Mouse (Mus musculus) layer of hippocampus, adult 8-10 months (tissue): ENCODE measurements around the gene Ttc7b. TPM values are rescaled to one million over a fixed set of nuclear protein-coding genes. Genes with fewer than 3 reads are reported as not detected.
A peak's percentile ranks its signal among the peaks of the same experiment; 100 is the strongest.

Source experiments
- DNase-seq, 2 experiments: peaks; one replicate each; pipeline ENCODE4 v3.0.0; 2022; ENCODE audit warnings: low spot score in 2 of 2
- total RNA-seq, 4 experiments: library from RNA; stranded (reverse); gene quantifications; 2 replicates each; pipeline ENCODE4 v1.2.4; 2022

Gene Ttc7b
- total RNA-seq, 4 experiments from 2014 or later = 160 to 184 (median 174) TPM

DNA sequence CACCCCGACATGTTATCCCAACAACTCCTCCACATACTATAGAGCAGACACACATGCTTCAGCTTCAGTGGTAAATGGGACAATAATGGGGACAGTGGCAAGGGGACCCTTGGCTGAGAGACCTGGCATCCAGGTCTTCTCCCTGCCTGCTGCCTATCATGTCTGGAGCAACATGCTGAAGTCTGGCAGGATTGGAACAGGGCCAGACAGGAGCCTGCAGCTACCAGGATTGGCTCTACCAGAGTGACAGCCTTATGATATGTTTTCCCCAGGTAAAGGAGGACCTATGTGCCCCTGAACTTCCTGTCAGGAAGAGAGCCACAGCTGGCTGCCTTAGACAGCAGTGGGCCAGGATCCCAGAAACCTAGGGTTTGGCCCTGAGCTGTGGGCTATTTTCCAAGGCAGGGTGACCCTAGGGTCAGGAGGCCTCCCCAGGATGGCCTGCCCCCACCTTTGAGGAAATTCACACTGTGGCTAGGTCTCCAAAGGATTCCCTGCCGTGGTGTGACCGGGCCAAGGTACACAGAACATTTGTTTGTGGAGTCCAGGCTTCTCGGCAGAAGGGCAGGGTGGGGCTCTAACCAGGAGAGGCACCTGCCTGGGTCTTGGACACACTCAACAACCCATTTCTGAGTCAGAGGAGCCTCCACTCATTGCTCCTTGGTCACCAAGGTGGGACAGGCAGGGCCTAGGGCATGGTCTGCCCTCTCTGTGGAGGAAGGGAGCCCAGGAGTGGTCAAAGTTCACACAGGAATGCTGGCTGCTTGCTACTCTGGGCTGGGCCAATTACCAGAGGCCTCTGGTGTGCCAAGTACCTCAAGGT, 239.4 kb downstream of the Ttc7b start:
- DNase-seq = no peak

DNA sequence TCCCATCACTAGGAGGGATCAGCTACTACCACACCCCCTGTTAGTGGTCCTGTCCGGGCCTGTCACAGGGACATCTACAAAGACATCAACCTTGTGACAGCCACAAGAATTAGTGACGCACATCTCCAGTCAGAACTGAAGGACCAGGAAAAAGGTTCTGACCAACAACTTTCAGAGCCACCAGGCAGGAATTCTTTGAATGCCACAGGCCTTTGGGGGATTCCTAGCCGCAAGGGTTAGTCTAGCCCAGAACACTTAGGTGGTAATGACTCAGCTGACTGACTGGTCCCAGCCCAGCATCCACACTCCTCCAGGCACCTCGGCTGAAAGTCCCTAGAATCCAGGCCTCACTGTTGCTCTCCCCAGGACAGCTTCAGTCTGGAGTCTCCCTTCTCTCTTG, 240.7 kb downstream of the Ttc7b start:
- DNase-seq = no peak

- DNase-seq = no peak
Observed at GRCm38 (mm10) chr12:100278358-100278757, 242.3 kb downstream of the Ttc7b start.

DNA sequence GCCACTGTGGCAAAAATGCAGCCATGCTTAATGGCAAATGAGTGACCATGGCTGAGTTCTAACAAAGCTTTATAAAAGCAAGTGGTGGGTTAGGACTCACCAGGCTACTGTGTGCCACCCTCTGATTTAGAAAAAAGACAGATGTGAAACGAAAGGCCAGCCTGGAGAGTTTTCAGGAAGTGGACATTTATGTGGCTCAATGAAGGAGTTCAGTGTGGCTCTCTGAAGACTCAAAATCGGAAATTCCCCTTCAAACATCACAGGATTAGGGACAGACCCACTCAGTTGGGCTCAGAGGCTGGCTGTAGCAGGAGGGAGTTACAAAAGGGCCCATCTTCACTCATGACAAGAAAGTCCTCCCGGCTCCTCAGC, 243.1 kb downstream of the Ttc7b start:
- DNase-seq = no peak

- DNase-seq = peak in 1 of 2 experiments; percentile 71
Observed at GRCm38 (mm10) chr12:100276607-100277533, 243.8 kb downstream of the Ttc7b start.

DNA sequence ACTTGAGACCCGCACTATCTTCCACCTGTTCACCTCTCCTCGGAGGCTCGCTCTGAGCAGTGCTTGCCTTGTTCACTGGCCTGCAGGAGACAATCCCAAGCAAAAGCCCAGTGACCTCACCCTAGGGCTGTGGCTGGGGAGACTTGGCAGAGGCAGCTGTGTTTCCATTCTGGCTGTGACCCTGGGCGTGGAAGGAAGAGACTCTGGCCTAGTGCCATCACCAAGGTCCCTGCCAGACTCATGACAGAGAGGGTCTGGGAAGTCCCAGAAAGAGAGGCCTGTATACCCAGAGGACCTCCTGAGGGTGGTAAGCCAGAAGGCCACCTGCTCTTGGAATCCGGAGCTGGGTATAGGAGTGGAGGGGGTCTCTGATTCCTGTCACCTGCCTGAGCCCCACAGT, 244.8 kb downstream of the Ttc7b start:
- DNase-seq = no peak

DNA sequence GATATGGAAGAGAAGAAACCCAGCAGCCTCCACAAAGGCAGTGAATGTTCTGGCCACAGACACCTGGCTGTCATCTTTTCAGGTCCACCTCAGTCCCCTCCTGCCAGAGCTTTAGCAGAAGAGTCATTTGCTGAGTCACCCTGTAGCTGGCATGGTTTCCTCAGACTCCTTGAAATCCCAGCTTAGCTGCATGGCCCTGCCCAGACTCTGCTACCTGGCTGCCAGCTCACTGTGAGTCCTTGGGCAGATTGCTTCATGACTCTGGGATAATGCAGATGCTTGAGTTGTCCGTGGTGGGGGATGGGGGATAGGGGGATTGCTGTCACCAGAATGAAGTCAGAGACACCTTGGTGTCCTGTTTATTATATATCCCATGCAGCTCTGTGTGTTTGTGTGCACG, 247.6 kb downstream of the Ttc7b start:
- no peak for DNase-seq

DNA sequence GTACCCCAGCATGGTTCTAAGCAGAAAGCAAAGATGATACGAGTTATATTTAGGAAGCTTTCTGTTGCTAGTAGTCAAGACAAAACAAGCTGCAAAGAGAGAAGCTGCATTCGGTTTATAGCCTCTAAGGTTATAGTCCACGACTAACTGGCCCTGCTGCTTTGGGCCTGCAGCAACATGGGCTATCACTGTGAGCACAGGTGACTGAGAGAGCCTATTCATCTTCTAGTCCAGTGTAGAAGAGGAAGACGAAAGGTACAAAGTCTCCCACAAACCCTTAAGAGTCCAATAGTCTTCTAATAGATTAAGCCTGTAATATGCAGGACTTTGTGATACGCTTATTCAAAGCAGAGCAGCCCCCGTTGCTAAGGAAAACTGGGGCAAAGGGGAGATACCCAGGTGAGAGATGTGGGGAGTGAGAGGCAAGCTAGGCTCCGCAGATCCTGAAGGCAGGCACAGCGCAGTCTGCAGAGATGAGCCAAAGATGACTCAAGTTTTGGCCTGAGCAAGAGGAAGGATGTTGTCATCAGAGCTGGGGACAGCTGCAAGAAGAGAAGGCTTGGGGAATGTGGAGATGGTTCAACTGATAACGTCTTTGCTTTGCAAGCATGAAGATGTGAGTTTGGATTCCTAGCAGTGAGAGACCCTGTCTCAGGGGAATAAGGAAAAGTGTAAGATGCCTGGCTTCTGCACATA, 250.5 kb downstream of the Ttc7b start:
- no peak for DNase-seq

GRCm38 (mm10) chr12:100268011-100268410, 252.6 kb downstream of the Ttc7b start:
- no peak for DNase-seq

DNA sequence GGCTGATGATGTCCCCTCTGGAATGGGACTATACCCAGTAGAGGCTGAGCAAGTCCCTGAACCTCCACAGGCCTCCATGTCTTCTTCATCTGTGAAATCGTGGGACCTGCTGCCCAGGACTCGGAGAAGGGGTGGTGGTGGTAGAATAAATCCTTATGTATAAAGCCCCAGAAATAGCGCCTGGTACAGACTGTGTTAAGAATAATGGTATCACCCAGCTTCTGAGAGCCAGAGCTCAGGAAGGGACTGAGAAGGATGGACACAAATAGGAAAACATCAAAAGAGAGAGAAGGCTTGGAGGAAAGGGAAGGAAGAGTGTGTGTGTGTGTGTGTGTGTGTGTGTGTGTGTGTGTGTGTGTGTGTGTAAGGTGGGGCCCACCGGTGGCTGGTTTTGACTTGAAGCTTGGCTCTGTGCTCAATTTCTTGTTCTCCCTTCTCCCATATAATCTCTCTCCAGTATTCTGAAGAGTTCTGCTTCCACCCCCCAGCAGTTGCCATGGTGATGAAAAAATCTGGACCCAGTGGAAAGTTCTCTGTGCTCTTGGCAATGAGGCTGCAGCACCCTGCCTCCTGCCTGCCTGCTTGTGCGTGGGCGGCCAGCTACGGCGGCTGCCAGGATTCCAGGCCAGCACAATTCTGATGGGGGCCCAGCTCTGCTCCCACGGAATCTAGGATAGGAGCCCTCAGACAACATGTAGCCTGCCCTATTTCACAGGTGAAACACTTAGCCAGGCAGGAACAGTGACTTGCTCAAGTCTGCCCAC, 254.9 kb downstream of the Ttc7b start:
- DNase-seq = peak; percentile 96 to 97

GRCm38 (mm10) chr12:100264941-100265340, 255.7 kb downstream of the Ttc7b start:
- no peak for DNase-seq

GRCm38 (mm10) chr12:100262846-100263245, 257.8 kb downstream of the Ttc7b start:
- DNase-seq = no peak

DNA sequence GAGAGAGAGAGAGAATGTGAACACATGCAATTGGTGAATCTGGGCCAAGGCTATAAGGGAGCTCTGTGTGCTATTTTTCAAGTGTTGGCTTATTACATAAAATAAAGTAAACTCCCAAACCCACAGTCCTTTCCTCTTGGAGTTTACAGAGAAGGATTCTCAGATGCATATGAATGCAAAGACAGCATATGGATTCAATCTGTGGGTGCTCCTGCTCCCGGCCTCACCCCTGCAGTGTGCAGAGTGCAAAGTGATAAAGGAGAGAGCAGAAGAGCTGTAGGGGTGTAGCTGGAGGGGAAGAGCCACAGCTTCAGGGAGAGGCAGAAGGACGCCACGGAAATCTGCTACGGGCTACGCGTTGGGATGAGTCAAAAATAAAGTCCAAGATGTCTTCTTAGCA, 258.9 kb downstream of the Ttc7b start:
- no peak for DNase-seq

- no peak for DNase-seq
Observed at GRCm38 (mm10) chr12:100260151-100260550, 260.5 kb downstream of the Ttc7b start.

DNA sequence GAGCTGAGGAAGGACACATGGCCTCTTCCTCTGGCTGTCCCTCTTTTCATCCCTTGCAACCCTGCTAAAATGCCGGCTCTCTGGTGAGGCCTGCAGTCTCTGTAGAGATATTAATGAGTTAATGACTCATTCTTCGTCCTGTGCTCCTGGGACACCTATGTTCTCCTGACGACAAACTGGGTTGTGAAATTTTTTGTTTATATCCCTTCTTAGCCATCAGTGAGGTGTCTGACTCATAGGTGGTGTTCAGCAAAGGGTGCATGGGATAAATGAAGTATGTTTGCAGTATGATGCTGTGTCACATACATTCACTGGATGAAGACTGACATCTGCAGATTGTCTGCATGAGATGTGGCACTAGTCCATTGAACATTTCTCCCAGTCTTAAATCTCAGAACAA, 262.8 kb downstream of the Ttc7b start:
- DNase-seq = no peak

GRCm38 (mm10) chr12:100255441-100255949, 265.1 kb downstream of the Ttc7b start:
- DNase-seq = no peak

DNA sequence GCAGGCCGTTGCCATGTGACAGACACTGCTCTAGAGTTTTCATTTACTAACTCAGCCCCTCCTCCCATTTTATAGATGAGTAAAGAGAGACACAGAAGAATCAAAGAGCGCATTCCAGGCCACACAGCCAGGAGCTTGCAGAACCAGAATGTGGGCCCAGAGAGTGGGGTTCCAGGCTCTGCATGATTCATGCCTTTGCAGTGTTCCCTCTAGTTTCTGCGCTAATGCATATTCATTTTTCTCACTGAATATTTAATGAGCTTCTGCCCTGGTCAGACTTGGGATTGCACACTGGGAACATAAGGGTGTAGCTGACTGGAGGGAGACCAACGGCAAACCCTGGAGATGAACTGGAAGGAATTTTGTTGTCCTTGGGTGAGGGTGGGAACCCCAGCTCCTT, 266.2 kb downstream of the Ttc7b start:
- no peak for DNase-seq
